Mouse (Mus musculus): Measurements from ENCODE around the gene Rmnd5a.

The Rmnd5a gene

GRCm38 (mm10) chr6:71372041-71372720 lies 68.3 kb downstream of the Rmnd5a start:
- no peak for ATAC-seq (ENCODE audit: low TSS enrichment)

- no peak for ATAC-seq (ENCODE audit: low TSS enrichment)
Measured at GRCm38 (mm10) chr6:71371085-71371605, 69.3 kb downstream of the Rmnd5a start.

GRCm38 (mm10) chr6:71369416-71369815 lies 71.0 kb downstream of the Rmnd5a start:
- ATAC-seq (ENCODE audit: low TSS enrichment) = no peak

- ATAC-seq (ENCODE audit: low TSS enrichment) = no peak
Measured at GRCm38 (mm10) chr6:71363995-71364394, 76.4 kb downstream of the Rmnd5a start.

- ATAC-seq (ENCODE audit: low TSS enrichment) = no peak
Measured at GRCm38 (mm10) chr6:71361156-71361670, 79.2 kb downstream of the Rmnd5a start.

- no peak for ATAC-seq (ENCODE audit: low TSS enrichment)
Measured at GRCm38 (mm10) chr6:71360751-71361150, 79.7 kb downstream of the Rmnd5a start.

- ATAC-seq (ENCODE audit: low TSS enrichment) = no peak
Measured at GRCm38 (mm10) chr6:71360221-71360620, 80.2 kb downstream of the Rmnd5a start.

- ATAC-seq (ENCODE audit: low TSS enrichment) = no peak
Measured at GRCm38 (mm10) chr6:71357493-71357892, 82.9 kb downstream of the Rmnd5a start.

GRCm38 (mm10) chr6:71353722-71354121 lies 86.7 kb downstream of the Rmnd5a start:
- no peak for ATAC-seq (ENCODE audit: low TSS enrichment)

- ATAC-seq (ENCODE audit: low TSS enrichment) = no peak
Measured at GRCm38 (mm10) chr6:71352866-71353427, 87.5 kb downstream of the Rmnd5a start.

- no peak for ATAC-seq (ENCODE audit: low TSS enrichment)
Measured at GRCm38 (mm10) chr6:71352201-71352600, 88.2 kb downstream of the Rmnd5a start.

- no peak for ATAC-seq (ENCODE audit: low TSS enrichment)
Measured at GRCm38 (mm10) chr6:71351201-71351600, 89.2 kb downstream of the Rmnd5a start.

GRCm38 (mm10) chr6:71348006-71348405 lies 92.4 kb downstream of the Rmnd5a start:
- no peak for ATAC-seq (ENCODE audit: low TSS enrichment)

GRCm38 (mm10) chr6:71341179-71341578 lies 99.3 kb downstream of the Rmnd5a start:
- no peak for ATAC-seq (ENCODE audit: low TSS enrichment)

GRCm38 (mm10) chr6:71339351-71339750 lies 101.1 kb downstream of the Rmnd5a start:
- ATAC-seq (ENCODE audit: low TSS enrichment) = no peak

GRCm38 (mm10) chr6:71338941-71339340 lies 101.5 kb downstream of the Rmnd5a start:
- ATAC-seq (ENCODE audit: low TSS enrichment) = no peak

Data from frontal cortex, adult (tissue).